Mouse (Mus musculus): ENCODE results near the gene Col23a1.
"Not testable (repeated sequence)": the region's sequence is repeated elsewhere in the genome, so short reads cannot be mapped to it uniquely, and the experiment has no call there.

The Col23a1 gene

DNA sequence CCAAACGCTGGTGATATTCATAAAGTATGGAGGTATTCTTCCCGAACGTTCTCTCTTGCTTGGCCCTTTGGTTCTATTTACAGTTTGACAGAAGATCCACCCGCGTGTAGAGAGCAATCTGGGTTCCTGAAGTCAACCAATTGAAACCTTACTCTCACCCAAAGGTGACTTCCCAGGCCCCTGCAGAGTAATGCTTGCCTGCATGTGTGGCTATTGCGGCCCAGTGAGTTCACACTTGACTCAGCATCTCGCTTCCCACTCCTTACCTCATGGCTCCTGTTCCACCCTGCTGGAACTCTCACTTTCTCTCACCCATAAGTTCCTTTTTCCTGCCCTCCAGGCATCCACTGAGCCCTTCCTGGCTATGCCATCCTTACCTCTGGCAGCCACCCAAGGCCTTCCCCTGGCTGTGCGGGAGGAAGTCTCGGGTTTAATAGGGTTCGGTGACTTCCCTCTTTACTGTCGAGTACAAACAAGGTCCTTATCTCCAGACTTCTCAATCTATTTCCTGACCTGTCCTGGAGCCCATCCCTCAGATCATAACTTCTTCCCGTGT, 38.7 kb downstream of the Col23a1 start:
- no peak for DNase-seq (ENCODE audit: low read depth, low spot score)

DNA sequence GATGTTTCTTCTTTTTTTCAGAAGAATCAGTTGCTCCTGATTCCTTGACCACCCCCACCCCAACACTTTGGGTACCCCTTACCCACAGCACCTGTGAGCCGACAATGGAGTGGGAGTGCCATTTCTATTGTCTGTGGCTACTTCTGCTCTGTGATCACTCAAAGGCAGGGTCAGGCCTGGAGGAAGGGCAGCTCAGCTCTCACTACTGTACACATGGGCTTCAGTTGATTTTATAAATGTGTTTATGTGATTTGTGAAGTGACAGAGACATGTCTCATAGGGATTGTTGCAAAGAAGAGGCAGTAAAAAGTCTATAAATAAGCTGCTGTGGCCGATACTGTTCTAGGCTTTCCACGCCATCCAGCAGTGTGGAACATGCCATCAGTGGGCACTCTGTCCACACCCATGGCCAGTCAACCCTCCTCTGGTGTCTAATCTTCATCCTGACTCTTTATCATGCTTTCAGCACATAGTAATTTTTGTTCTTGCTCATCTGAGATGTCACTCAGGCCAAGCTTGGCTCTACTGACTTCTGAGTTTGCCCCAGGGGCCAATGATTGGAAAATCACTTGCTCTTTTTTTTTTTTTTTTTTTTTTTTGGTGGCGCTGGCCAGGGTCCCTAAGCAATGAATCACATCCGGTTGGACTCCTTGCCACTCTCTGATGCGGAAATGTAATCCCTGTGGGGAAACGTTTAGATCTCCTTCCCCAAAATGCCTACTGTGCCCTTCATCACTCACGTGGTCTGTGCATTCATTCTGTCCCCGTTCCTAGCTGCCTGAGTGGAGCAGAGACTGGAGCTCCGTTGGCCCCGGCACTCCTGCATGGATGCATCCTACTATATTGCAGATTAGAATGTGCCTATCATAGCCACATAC, 40.4 kb downstream of the Col23a1 start:
- DNase-seq (ENCODE audit: low read depth, low spot score) = no peak

DNA sequence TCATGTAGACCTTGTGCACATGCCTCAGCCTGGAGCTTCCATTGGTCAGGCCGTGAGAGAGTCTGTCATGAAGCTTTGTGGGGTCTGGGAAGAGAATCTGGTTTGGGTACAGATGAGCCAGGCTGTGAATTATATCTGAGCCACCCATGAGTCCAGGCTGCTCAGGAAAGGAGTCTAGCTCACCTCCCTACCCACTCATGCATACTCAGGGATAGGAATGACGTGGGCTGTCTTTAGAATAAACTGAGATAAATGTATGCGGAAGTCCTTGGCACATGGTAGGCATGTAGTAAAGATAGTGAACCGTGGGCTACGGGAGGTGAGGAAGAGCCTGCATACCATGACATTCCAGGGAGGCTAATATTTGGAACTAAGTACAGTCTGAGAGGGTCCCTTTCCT, 44.3 kb downstream of the Col23a1 start:
- DNase-seq (ENCODE audit: low read depth, low spot score) = no peak

- no peak for DNase-seq (ENCODE audit: low read depth, low spot score)
These were observed 47.9 kb downstream of the Col23a1 start for GRCm38 (mm10) chr11:51337585-51337984.

DNA sequence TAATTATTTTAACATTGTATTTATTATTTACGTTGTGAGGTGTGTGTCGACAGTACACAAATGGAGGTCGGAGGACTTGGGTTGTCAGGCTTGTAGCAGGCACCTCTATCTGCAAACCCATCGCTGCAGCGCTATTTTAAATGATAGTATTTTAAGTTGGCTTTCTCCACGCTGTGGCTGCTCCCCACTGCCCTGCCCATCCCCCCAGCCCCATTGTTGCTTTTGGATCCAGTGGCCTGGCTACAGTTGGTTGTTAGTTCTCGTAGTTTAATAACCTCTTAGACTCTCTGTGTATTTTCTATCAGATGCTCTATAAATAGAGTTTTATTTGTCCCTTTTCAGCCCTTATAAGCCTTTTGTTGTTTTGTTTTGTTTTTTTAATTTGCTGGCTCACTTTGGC, 48.7 kb downstream of the Col23a1 start:
- DNase-seq (ENCODE audit: low read depth, low spot score) = no peak

DNA sequence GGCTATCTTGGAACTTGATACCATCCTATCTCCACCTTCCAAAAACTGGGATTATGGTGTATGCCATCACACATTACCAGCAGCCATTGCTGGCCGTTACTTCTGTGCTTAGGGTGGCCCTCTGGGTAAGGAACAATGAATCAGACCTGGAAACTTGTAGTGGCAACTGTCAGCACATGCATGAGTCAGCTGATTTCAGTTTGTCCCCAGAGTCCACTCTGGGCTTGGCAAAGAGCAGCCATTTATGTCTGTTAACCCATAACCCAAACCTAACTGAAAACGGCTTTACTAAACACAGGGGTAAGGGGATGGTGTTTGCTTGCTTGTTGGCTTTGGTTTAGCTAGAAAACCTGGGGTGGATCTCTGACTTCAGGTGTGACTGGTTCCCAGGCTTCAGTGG, 51.4 kb downstream of the Col23a1 start:
- DNase-seq (ENCODE audit: low read depth, low spot score) = no peak

GRCm38 (mm10) chr11:51342776-51343175, 53.1 kb downstream of the Col23a1 start:
- no peak for DNase-seq (ENCODE audit: low read depth, low spot score)

DNA sequence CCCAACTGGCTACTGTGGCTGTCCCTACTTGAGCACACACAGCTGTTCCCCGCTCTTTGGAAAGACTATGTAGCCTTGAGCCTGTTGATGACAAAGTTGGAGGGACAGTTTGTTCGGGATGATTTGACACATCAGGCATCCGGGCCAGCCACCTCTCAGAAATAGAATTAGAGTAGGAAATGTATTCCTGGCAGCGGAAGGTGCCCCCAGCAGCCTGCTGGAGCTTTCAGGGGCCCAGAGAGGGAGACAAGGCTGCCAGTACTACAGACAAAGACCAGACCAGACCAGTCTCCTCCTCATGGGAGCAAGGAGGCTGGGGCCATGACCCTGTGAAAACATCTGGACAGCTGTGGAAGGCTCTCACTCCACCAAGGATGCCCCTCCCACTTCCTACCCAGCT, 53.6 kb downstream of the Col23a1 start:
- no peak for DNase-seq (ENCODE audit: low read depth, low spot score)

DNA sequence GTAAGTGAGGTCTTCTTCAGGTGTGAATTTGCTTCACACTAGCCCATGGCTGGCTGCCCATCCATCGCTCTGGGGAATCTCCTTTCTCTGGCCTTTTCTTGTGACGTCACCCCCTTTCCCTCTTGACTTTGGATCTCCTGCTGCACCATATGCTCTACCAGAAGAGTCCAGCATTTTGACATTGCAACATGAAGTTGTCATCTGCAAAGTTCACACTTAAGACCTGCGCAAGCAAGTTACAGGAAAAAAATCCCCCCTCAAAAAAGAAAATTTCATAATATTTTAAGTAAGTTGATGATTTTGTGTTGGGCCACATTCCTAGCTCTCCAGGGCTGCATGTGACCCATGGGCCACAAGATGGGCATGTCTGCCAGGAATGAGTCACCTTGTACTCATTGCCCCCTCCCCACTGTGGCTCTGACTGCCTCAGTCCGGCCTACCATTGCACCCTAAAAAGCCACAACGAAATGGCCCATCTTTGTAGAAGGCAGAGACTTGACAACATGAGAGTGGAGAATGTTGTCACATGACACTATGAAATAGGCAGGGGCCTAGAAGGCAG, 54.1 kb downstream of the Col23a1 start:
- no peak for DNase-seq (ENCODE audit: low read depth, low spot score)

- no peak for DNase-seq (ENCODE audit: low read depth, low spot score)
These were observed 56.1 kb downstream of the Col23a1 start for GRCm38 (mm10) chr11:51345481-51346465.

- DNase-seq (ENCODE audit: low read depth, low spot score) = no peak
These were observed 58.0 kb downstream of the Col23a1 start for GRCm38 (mm10) chr11:51347756-51348155.

- DNase-seq (ENCODE audit: low read depth, low spot score) = no peak
These were observed 59.9 kb downstream of the Col23a1 start for GRCm38 (mm10) chr11:51349665-51350064.

GRCm38 (mm10) chr11:51351151-51351550, 61.4 kb downstream of the Col23a1 start:
- no peak for DNase-seq (ENCODE audit: low read depth, low spot score)

DNA sequence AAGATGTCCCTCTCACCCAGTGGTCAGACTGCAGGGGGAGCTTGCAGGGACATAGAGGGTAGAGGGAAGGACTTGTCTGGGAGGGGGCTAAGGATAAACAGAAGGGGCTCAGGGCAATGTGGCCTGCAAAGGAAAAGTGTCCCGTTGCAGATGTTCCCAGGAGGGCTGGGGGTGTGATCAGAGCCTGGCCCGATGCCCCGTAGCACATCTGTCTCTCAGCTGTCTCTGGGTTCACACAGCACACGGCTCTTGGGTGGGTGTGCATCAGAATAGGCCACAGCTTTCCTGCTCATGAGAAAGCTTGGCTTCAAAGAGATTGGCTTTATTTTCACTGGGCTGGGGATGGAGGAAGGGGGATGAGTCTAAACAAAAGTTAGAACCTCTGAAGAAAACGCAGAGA, 62.1 kb downstream of the Col23a1 start:
- DNase-seq (ENCODE audit: low read depth, low spot score) = no peak

- DNase-seq (ENCODE audit: low read depth, low spot score) = no peak
These were observed 64.0 kb downstream of the Col23a1 start for GRCm38 (mm10) chr11:51353746-51354145.

- DNase-seq (ENCODE audit: low read depth, low spot score) = not testable (repeated sequence)
These were observed 69.3 kb downstream of the Col23a1 start for GRCm38 (mm10) chr11:51358981-51359380.

GRCm38 (mm10) chr11:51364353-51364752, 74.6 kb downstream of the Col23a1 start:
- DNase-seq (ENCODE audit: low read depth, low spot score) = no peak

DNA sequence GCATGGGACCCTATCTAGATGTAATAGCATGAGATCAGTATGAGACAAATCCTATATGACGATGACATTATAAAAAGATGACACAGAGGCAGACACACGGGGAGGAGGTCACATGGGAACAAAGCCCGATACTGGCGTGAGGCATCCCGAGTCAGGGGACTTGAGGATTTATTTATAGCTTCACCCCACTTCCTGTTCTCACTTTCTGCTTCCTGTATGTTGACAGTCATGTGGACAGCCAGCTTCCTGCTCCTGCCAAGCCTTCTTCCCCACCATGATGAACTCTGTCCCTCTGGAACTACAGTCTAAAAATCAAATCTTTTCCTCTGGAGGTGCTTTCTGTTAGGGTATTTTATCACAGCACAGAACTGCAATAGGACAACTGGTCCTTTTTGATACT, 77.6 kb downstream of the Col23a1 start:
- DNase-seq (ENCODE audit: low read depth, low spot score) = no peak

GRCm38 (mm10) chr11:51370273-51370672, 80.6 kb downstream of the Col23a1 start:
- no peak for DNase-seq (ENCODE audit: low read depth, low spot score)

DNA sequence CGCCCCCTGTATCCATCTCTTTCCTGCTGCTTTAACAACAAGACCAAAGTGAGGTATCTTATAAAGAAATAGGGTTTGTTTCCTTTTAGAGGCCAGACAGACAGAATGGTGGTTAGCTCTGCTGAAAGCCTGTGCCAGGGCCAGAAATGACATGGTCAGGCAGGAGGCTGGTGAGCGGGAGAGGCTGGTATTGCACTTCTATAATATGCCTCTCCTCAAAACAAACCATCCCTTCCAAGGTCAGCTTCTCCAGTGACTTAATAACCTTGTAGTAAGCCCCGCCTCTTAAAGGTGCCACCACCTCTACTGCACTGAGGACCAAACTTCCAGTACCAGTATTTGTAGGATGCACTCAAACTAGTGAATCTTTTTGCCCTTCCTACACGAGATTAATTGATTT, 81.6 kb downstream of the Col23a1 start:
- no peak for DNase-seq (ENCODE audit: low read depth, low spot score)

- DNase-seq (ENCODE audit: low read depth, low spot score) = no peak
These were observed 82.2 kb downstream of the Col23a1 start for GRCm38 (mm10) chr11:51371926-51372325.

- no peak for DNase-seq (ENCODE audit: low read depth, low spot score)
These were observed 87.5 kb downstream of the Col23a1 start for GRCm38 (mm10) chr11:51377199-51377598.
